Mouse (Mus musculus) skeletal muscle tissue, adult 2 months (tissue): Measurements from ENCODE around the gene Hoxa3.
A peak's percentile ranks its signal among the peaks of the same experiment; 100 is the strongest.

Experiments used
- DNase-seq: peaks from one replicate; pipeline ENCODE4 v3.0.0-alpha.2; 2012; ENCODE audit warnings: low read depth, low spot score

Gene Hoxa3

GRCm38 (mm10) chr6:52167736-52168161 is 45.4 kb downstream of the Hoxa3 start:
- no peak for DNase-seq

GRCm38 (mm10) chr6:52167176-52167575 is 46.0 kb downstream of the Hoxa3 start:
- DNase-seq, result no peak

- no peak for DNase-seq
Observed at GRCm38 (mm10) chr6:52166431-52167077, 46.6 kb downstream of the Hoxa3 start.

GRCm38 (mm10) chr6:52165441-52166370 is 47.4 kb downstream of the Hoxa3 start:
- DNase-seq, result no peak

- DNase-seq, result no peak
Observed at GRCm38 (mm10) chr6:52164626-52165440, 48.3 kb downstream of the Hoxa3 start, which contains the start of gene Hoxa2. Gene Hoxa2 (minus strand): TSS chr6:52164831.

- DNase-seq, result no peak
Observed at GRCm38 (mm10) chr6:52164051-52164625, 49.0 kb downstream of the Hoxa3 start.

GRCm38 (mm10) chr6:52163366-52164031 is 49.6 kb downstream of the Hoxa3 start:
- DNase-seq, result no peak

GRCm38 (mm10) chr6:52162611-52163365 is 50.3 kb downstream of the Hoxa3 start:
- no peak for DNase-seq

GRCm38 (mm10) chr6:52162093-52162380 is 51.1 kb downstream of the Hoxa3 start:
- no peak for DNase-seq

- no peak for DNase-seq
Observed at GRCm38 (mm10) chr6:52161336-52162092, 51.6 kb downstream of the Hoxa3 start.

- DNase-seq, result peak; percentile 68
Observed at GRCm38 (mm10) chr6:52160511-52161335, 52.4 kb downstream of the Hoxa3 start.

GRCm38 (mm10) chr6:52159979-52160378 is 53.2 kb downstream of the Hoxa3 start:
- DNase-seq, result peak; percentile 55

GRCm38 (mm10) chr6:52159164-52159761 is 53.9 kb downstream of the Hoxa3 start:
- peak; percentile 25 for DNase-seq

GRCm38 (mm10) chr6:52158276-52159051 is 54.7 kb downstream of the Hoxa3 start, which contains the start of gene Hoxa1:
Gene Hoxa1 (minus strand): TSS chr6:52158317.
- DNase-seq, result peak; percentile 64

- no peak for DNase-seq
Observed at GRCm38 (mm10) chr6:52157466-52158275, 55.5 kb downstream of the Hoxa3 start.

GRCm38 (mm10) chr6:52156551-52157200 is 56.5 kb downstream of the Hoxa3 start:
- no peak for DNase-seq
